Mouse (Mus musculus) megakaryocyte, embryonic 14.5 days (primary cell): ENCODE results near the gene Nxn.

Experiments
- FLI1 ChIP-seq: IDR thresholded peaks from 2 replicates; pipeline ENCODE4 v1.6.1; 2012; ENCODE audit warnings: low read length, inconsistent platforms, mixed read lengths
- GATA1 ChIP-seq: IDR thresholded peaks from 3 replicates; pipeline ENCODE4 v1.6.1; 2012; ENCODE audit warnings: mixed read lengths, low read length, inconsistent platforms, borderline replicate concordance

DNA sequence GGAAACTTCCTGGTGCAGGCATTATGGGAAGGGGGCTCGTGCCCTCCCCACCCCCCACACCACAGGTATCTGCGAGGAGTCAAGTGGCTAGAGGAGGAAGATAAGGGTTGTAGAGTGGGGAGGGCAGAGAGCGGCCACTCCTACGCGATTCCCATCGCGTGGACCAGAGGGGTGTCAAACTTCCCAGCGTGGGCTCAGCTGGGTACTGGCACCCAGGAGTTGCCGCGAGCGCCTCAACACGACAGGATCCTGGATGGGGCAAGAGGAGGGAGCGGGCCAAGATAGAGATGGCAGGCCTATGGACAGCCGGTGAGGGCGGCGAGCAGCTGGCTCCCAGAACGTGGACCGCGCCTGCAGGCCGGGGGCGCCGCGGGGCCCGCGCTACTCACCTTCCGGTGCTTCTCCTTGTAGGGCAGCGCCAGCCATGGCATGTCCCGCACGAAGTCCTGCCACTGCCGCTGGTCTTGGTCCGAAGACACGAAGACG is 585 bp downstream of the Nxn start:
- TF ChIP-seq GATA1 (no peak), FLI1 (no peak)
